Mouse (Mus musculus) stomach, postnatal 0 days (tissue): Measurements from ENCODE around the gene Prelp.

Experiments used
- CTCF ChIP-seq: IDR thresholded peaks from 2 replicates; pipeline ENCODE4 v1.5.1; 2016; ENCODE audit warnings: antibody characterized with exemption, low read depth, mild to moderate bottlenecking, moderate library complexity
- EP300 ChIP-seq: optimal IDR thresholded peaks from 2 replicates; pipeline ENCODE3; 2016; ENCODE audit warnings: antibody characterized with exemption

DNA sequence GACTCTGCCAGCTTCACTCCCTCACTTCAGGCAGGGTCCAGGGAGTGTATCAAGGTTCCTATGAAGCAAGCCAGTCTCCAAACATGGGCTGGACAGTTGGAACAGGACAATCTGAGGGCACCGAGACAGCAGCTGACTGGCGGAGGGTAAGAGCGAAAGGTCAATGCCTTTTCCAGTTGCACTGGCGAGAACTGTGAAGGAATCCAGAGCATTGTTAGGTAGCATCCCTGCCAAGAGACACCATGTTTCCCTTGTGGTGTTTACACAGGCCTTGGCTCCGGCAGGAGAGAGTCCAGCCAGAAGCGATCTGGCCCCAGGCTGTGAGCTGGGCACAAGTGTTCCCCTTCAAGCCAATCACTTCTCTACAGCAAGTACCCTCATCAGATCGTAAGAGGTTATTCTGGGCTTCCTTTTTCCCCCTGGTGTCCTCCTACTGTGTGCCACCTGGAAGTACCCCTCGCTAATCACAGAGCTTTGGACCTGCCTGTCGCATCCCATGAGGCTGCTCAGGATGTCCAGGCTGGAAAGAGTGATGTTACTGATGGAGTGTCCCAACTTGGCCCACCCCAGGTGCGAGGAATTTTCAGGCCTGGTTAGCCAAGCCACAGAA is 13.2 kb upstream of the Prelp start:
- TF ChIP-seq CTCF (no peak), EP300 (no peak)
